Mouse (Mus musculus): Measurements from ENCODE around the gene Castor2.

DNA sequence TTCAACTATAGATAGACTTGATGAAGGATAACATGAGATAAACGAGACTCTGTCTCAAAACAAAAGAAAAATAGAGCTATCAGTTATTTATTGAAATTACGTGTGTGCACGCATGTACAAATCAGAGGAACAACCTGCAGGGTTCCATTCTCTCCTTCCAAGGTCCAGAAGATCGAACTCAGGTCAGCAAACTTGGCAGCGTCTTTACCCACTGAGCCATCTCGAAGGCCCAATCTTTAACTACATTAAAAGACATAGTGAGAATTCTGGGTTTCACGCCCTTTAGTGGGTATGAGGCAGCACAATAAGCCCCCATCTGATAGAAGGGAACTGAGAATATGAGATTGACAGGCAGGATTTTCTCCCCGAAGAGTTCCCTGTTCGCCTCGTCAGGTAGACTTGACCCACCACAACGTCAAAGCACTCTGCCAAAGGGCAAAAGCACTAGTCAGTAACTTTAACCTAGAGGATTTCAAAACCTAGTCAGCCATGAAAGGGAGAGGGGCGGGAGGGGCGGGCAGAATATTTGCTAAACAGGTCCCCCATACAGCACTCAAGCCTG is 1.1 kb upstream of the Castor2 start:
- TF ChIP-seq POLR2A (IDR thresholded peaks at IDR 0.05; ENCODE audit: low read depth, low read length): no peak
- no peak for TF ChIP-seq MAX (IDR thresholded peaks at IDR 0.05; ENCODE audit: low read length)
- no peak for TF ChIP-seq CTCF (conservative IDR thresholded peaks at IDR 0.05 in 1 of 2, IDR thresholded peaks at IDR 0.05 in 1 of 2; ENCODE audit: low read depth in 2 of 2, low read length in 2 of 2)
- TF ChIP-seq HCFC1 (IDR thresholded peaks at IDR 0.05; ENCODE audit: low read depth, low read length): no peak
- TF ChIP-seq PAX5 (IDR thresholded peaks at IDR 0.05; ENCODE audit: low read length): no peak
